Mouse (Mus musculus) megakaryocyte, adult 5-6 weeks (primary cell): ENCODE results near the gene Fyn. TPM values are rescaled to one million over a fixed set of nuclear protein-coding genes. Genes with fewer than 3 reads are reported as not detected.

Experiments used
- ATAC-seq: 2 replicates; pipeline ENCODE4 v1.8.0; 2016; ENCODE audit warnings: mild to moderate bottlenecking, inconsistent platforms; ENCODE audit not compliant: poor library complexity, severe bottlenecking
- total RNA-seq, 2 experiments: library from RNA; stranded (forward) in 1 of 2; stranded (reverse) in 1 of 2; fragments of 153-499, 151-499 nt in 1 of 2; fragments of 221-1000, 200-1000 nt in 1 of 2; gene quantifications; 2 replicates each; pipeline versions ENCODE4 v1.2.3 to v1.2.4; 2015 to 2017

The Fyn gene
- total RNA-seq, 2 experiments from 2014 or later, result 19.5 to 28.9 TPM

- no peak for ATAC-seq
Measured at GRCm38 (mm10) chr10:39501977-39502706, 133.5 kb downstream of the Fyn start.

GRCm38 (mm10) chr10:39503331-39503730 lies 134.7 kb downstream of the Fyn start:
- ATAC-seq, result no peak

- ATAC-seq, result no peak
Measured at GRCm38 (mm10) chr10:39505007-39505406, 136.4 kb downstream of the Fyn start.

- no peak for ATAC-seq
Measured at GRCm38 (mm10) chr10:39505621-39506020, 137.0 kb downstream of the Fyn start.

- no peak for ATAC-seq
Measured at GRCm38 (mm10) chr10:39506353-39506752, 137.7 kb downstream of the Fyn start.

GRCm38 (mm10) chr10:39506831-39507230 lies 138.2 kb downstream of the Fyn start:
- ATAC-seq, result 0 out of 2 replicates have a peak, but pooled peaks have one; percentile 10

- ATAC-seq, result no peak
Measured at GRCm38 (mm10) chr10:39508801-39509200, 140.1 kb downstream of the Fyn start.

- no peak for ATAC-seq
Measured at GRCm38 (mm10) chr10:39509937-39510336, 141.3 kb downstream of the Fyn start.

GRCm38 (mm10) chr10:39512631-39513314 lies 144.1 kb downstream of the Fyn start:
- no peak for ATAC-seq

- ATAC-seq, result no peak
Measured at GRCm38 (mm10) chr10:39514916-39515315, 146.3 kb downstream of the Fyn start.

GRCm38 (mm10) chr10:39516541-39517133 lies 148.0 kb downstream of the Fyn start:
- ATAC-seq, result no peak

- no peak for ATAC-seq
Measured at GRCm38 (mm10) chr10:39517375-39517774, 148.7 kb downstream of the Fyn start.

- ATAC-seq, result no peak
Measured at GRCm38 (mm10) chr10:39518232-39518631, 149.6 kb downstream of the Fyn start.

- no peak for ATAC-seq
Measured at GRCm38 (mm10) chr10:39518859-39519258, 150.2 kb downstream of the Fyn start.

- peak; percentile 73 for ATAC-seq
Measured at GRCm38 (mm10) chr10:39520123-39520989, 151.7 kb downstream of the Fyn start.

GRCm38 (mm10) chr10:39521327-39521726 lies 152.7 kb downstream of the Fyn start:
- no peak for ATAC-seq

- no peak for ATAC-seq
Measured at GRCm38 (mm10) chr10:39521861-39522391, 153.3 kb downstream of the Fyn start.

- no peak for ATAC-seq
Measured at GRCm38 (mm10) chr10:39522857-39523614, 154.4 kb downstream of the Fyn start.

- no peak for ATAC-seq
Measured at GRCm38 (mm10) chr10:39524355-39524754, 155.7 kb downstream of the Fyn start.

- no peak for ATAC-seq
Measured at GRCm38 (mm10) chr10:39525431-39525830, 156.8 kb downstream of the Fyn start.
